Mouse (Mus musculus) forebrain, embryonic 15.5 days (tissue): Measurements from ENCODE around the gene Mgst2. TPM values are rescaled to one million over a fixed set of nuclear protein-coding genes. Genes with fewer than 3 reads are reported as not detected.

Experiments
- ATAC-seq: fragments of 200-750 bp; cut with Nextera tagmentation; replicated peaks from 2 replicates; pipeline ENCODE4 v1.8.0; 2017; ENCODE audit warnings: mild to moderate bottlenecking, moderate TSS enrichment, moderate library complexity
- H3K27ac ChIP-seq: fragments of 300-500 bp; sonication (generic); replicated peaks from 2 replicates; pipeline ENCODE4 v1.5.1; 2015; ENCODE audit warnings: mild to moderate bottlenecking, inconsistent platforms
- H3K27me3 ChIP-seq: fragments of 300-500 bp; sonication (generic); 2 replicates; pipeline ENCODE4 v1.6.1; 2015; ENCODE audit warnings: inconsistent platforms
- H3K36me3 ChIP-seq: fragments of 300-500 bp; sonication (generic); 2 replicates; pipeline ENCODE4 v1.6.1; 2015; ENCODE audit warnings: mild to moderate bottlenecking, inconsistent platforms
- H3K4me1 ChIP-seq: fragments of 300-500 bp; sonication (generic); 2 replicates; pipeline ENCODE4 v1.6.1; 2015; ENCODE audit warnings: inconsistent platforms
- H3K4me2 ChIP-seq: fragments of 300-500 bp; sonication (generic); replicated peaks from 2 replicates; pipeline ENCODE4 v1.6.1; 2015; ENCODE audit warnings: mild to moderate bottlenecking, inconsistent platforms
- H3K4me3 ChIP-seq: fragments of 300-500 bp; sonication (generic); 2 replicates; pipeline ENCODE4 v1.5.1; 2015; ENCODE audit warnings: mild to moderate bottlenecking, inconsistent platforms
- H3K9ac ChIP-seq: fragments of 300-500 bp; sonication (generic); replicated peaks from 2 replicates; pipeline ENCODE4 v1.6.1; 2015; ENCODE audit warnings: mild to moderate bottlenecking, inconsistent platforms
- H3K9me3 ChIP-seq: fragments of 300-500 bp; sonication (generic); 2 replicates; pipeline ENCODE4 v1.6.1; 2016; ENCODE audit warnings: inconsistent platforms
- WGBS: fragments of 180-500 bp; shearing (Covaris S2); methylation state at CpG from one replicate; pipeline ENCODE4 v1.1.7; 2015; ENCODE audit warnings: mixed read lengths; 5-methylcytosine and 5-hydroxymethylcytosine counted together
- polyA plus RNA-seq: library from polyadenylated mRNA; unstranded; fragments of >200 nt; fragmentation: Nextera tagmentation; extraction: Ambion mirVana; gene quantifications from 2 replicates; pipeline ENCODE4 v1.2.1, GENCODE M21; 2015

Gene Mgst2
- polyA plus RNA-seq, 1 experiment from 2014 or later = 0.95 TPM

- 91% methylated on average over 6 of the region's 6 CpGs for WGBS
- no peaks in the 10 kb centered on the region for H3K4me1 ChIP-seq
- no peak for ATAC-seq
These were observed 21.9 kb upstream of the Mgst2 start for GRCm38 (mm10) chr3:51638260-51638659.

DNA sequence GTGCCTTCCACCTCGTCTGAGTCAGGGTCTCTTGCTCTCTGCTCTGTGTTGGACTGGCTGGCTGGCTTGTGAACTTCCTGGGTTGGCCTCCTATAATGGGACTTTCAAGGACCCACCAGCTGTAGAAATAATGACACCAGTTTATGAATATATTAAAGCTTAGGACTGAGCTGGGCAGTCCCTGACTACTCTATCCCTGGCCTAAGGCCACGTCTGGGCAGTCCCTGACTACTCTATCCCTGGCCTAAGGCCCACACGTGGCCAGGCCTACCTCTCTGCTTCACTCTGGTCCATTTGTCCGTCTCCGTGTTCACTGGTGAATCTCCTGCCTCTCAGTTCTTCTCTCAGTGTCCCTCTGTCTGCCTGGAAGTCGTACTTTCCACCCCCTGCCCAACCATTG, 14.7 kb upstream of the Mgst2 start:
- H3K4me3 ChIP-seq = no peak overlapping the region
- no peak overlapping the region for H3K27ac ChIP-seq
- H3K4me1 ChIP-seq = peaks cover 5% of the 10 kb centered on the region; the same call in 1 of the 2 replicates
- 88% methylated on average over 6 of the region's 6 CpGs for WGBS
- H3K36me3 ChIP-seq = no peaks in the 10 kb centered on the region
- H3K9me3 ChIP-seq = no peaks in the 10 kb centered on the region
- no peaks in the 10 kb centered on the region for H3K27me3 ChIP-seq
- ATAC-seq = no peak
- H3K4me2 ChIP-seq = no peak overlapping the region
- no peak overlapping the region for H3K9ac ChIP-seq

More at GRCm38 (mm10) chr3:51638260-51638659, 21.9 kb upstream of the Mgst2 start:
- no peaks in the 10 kb centered on the region for H3K36me3 ChIP-seq
- no peak overlapping the region for H3K4me2 ChIP-seq
- H3K9me3 ChIP-seq = no peaks in the 10 kb centered on the region
- no peaks in the 10 kb centered on the region for H3K27me3 ChIP-seq
- H3K9ac ChIP-seq = no peak overlapping the region
- no peak overlapping the region for H3K27ac ChIP-seq
- H3K4me3 ChIP-seq = no peak overlapping the region

- WGBS = 80% methylated on average over 10 of the region's 10 CpGs
These were observed 13.9 kb upstream of the Mgst2 start for GRCm38 (mm10) chr3:51646301-51646700.

DNA sequence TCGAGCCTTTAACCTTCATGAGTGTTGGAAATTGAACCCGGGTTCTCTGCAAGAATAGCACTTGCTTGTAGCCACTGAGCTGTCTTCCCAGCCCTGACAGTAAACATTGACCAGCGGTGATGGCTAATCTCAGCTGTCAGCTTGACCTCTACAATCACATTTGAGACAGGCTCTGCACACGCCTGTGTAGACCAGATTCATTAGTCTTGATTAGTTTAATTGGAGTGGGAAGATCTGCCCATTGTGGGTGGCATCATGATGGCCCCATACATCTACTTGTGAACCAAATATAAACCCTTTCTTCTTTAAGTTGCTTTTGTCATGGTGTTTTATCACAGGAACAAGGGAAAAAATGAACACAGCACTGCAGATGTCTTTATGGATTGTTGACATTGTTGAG, 12.8 kb upstream of the Mgst2 start:
- Histone ChIP-seq H3K27ac (no peak overlapping the region), H3K4me2 (no peak overlapping the region), H3K4me1 (peaks cover 6% of the 10 kb centered on the region), H3K9me3 (no peaks in the 10 kb centered on the region), H3K36me3 (no peaks in the 10 kb centered on the region), H3K4me3 (no peak overlapping the region), H3K9ac (no peak overlapping the region), H3K27me3 (no peaks in the 10 kb centered on the region)
- ATAC-seq = no peak
- WGBS = 84% methylated on average over 4 of the region's 4 CpGs

More at GRCm38 (mm10) chr3:51646301-51646700, 13.9 kb upstream of the Mgst2 start:
- ATAC-seq = no peak
- Histone ChIP-seq H3K27me3 (no peaks in the 10 kb centered on the region), H3K4me3 (no peak overlapping the region), H3K36me3 (no peaks in the 10 kb centered on the region), H3K4me2 (no peak overlapping the region), H3K27ac (no peak overlapping the region), H3K9ac (no peak overlapping the region), H3K9me3 (no peaks in the 10 kb centered on the region), H3K4me1 (peaks cover 5% of the 10 kb centered on the region; the same call in 1 of the 2 replicates)

DNA sequence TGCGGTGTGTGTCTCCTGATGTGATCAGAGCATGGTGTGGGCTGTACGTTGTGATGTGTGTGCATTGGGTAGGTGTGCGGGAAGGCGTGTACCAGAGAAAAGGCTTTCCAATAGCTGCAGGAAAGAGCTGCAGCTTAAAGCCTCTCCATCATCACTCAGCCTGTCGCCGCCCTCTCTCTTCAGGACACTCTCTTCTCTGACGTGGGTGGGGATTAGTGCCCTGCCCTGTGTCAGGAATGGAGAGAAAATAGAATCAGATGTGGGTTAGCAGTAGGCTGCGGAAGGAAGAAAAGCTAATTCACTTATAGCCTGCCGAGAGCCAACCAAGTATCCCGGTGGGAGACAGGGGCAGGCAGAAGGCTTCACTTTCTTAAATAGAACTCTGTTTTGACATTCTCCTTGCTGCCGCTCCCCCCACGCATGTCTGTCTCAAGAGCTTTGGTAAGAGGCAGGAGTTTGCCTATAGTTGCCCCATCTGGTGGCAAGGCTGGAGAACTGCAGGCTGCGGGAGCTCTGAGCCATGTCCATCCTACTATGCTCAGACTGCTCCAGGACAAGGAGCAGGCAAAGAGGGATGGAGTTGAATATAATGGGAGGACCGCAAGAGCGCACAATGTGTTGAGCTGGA, 12.0 kb upstream of the Mgst2 start:
- Histone ChIP-seq H3K9me3 (no peaks in the 10 kb centered on the region), H3K4me1 (peaks cover 14% of the 10 kb centered on the region), H3K27ac (no peak overlapping the region), H3K4me2 (peak overlapping the region; percentile 2; the same call in 1 of the 2 replicates), H3K9ac (no peak overlapping the region), H3K4me3 (no peak overlapping the region), H3K36me3 (no peaks in the 10 kb centered on the region), H3K27me3 (no peaks in the 10 kb centered on the region)
- 35% methylated on average over 15 of the region's 15 CpGs for WGBS
- ATAC-seq = peak; percentile 53

GRCm38 (mm10) chr3:51649426-51649825, 10.7 kb upstream of the Mgst2 start:
- WGBS = 86% methylated on average over 8 of the region's 8 CpGs
- Histone ChIP-seq H3K4me2 (no peak overlapping the region), H3K9me3 (no peaks in the 10 kb centered on the region), H3K9ac (no peak overlapping the region), H3K4me3 (no peak overlapping the region), H3K36me3 (no peaks in the 10 kb centered on the region), H3K4me1 (peaks cover 14% of the 10 kb centered on the region), H3K27ac (no peak overlapping the region), H3K27me3 (no peaks in the 10 kb centered on the region)
- ATAC-seq = no peak

DNA sequence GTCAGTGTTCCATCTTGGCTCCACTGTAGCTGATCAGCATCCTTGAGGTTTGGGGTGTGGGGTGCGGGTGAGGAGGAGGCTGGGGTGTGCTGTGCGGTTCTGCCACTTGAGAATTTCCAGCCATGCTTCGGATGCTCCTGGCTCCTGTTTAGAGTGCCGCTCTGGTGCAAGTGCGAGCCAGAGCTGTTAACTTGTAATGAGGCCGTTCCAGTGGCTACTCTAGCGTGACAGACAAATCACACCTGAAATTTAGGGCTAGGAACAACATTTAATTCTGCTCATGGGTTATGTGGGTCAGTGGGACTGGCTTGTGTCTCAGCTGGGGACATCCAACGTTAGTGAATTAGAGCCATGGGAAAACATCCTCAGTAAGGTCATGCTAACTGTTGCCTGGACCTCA, 10.2 kb upstream of the Mgst2 start:
- WGBS = 92% methylated on average over 8 of the region's 8 CpGs
- no peak overlapping the region for H3K9ac ChIP-seq
- no peaks in the 10 kb centered on the region for H3K9me3 ChIP-seq
- H3K4me2 ChIP-seq = no peak overlapping the region
- no peaks in the 10 kb centered on the region for H3K36me3 ChIP-seq
- H3K4me3 ChIP-seq = no peak overlapping the region
- H3K4me1 ChIP-seq = peaks cover 14% of the 10 kb centered on the region
- H3K27ac ChIP-seq = no peak overlapping the region
- ATAC-seq = no peak
- H3K27me3 ChIP-seq = no peaks in the 10 kb centered on the region

DNA sequence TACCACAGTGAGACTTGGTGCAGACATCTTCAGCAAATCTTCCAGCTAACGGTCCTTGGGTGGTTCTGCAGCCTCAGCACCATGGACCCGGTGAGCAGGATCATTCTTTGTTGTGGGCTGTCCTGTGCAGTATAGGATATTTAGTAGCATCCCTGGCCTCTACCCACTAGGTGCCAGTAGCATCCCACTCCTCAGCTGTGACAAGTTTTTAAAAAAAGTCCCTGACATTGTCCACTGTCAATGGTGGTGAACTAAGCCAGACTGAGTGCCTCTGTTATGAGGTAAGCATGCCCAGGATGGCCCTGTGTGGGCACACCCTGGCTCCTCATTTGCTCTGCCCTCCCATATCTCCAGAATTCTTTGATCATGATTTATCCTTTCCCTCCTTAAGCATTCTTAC, 9.0 kb upstream of the Mgst2 start:
- Histone ChIP-seq H3K9ac (no peak overlapping the region), H3K9me3 (no peaks in the 10 kb centered on the region), H3K4me1 (peaks cover 14% of the 10 kb centered on the region), H3K36me3 (no peaks in the 10 kb centered on the region), H3K4me3 (no peak overlapping the region), H3K27me3 (no peaks in the 10 kb centered on the region), H3K27ac (no peak overlapping the region), H3K4me2 (no peak overlapping the region)
- 82% methylated on average over 2 of the region's 2 CpGs for WGBS
- ATAC-seq = peak; percentile 52; the same call in 1 of the 2 replicates

GRCm38 (mm10) chr3:51652292-51652691, 7.9 kb upstream of the Mgst2 start:
- WGBS = 3% methylated on average over 9 of the region's 9 CpGs
- no peaks in the 10 kb centered on the region for H3K36me3 ChIP-seq
- no peak overlapping the region for H3K9ac ChIP-seq
- H3K4me3 ChIP-seq = no peak overlapping the region; the same call in 1 of the 2 replicates
- H3K4me1 ChIP-seq = peaks cover 14% of the 10 kb centered on the region
- H3K4me2 ChIP-seq = peak overlapping the region; percentile 25; the same call in 1 of the 2 replicates
- no peaks in the 10 kb centered on the region for H3K9me3 ChIP-seq
- no peaks in the 10 kb centered on the region for H3K27me3 ChIP-seq
- H3K27ac ChIP-seq = no peak overlapping the region
- ATAC-seq = no peak

DNA sequence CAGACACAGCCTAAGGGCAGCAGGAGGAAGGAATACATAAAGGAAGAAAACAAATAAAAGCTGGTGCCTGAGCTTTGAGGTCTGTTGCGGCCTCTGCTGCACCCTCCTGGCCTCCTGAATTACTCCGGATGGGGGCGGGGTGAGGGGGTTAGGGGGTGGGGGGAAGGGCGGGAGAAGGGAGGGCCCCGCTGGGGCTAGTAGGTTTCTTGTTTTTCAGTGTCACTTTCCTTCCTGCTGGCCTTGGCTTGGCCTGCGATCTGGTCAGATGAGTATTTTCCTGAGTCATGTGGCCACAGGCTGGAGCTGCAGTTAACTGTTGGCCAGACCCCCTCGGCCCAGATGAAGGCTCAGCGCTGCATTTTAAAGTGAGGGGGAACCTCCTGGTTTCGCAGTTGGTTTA, 7.5 kb upstream of the Mgst2 start:
- no peaks in the 10 kb centered on the region for H3K27me3 ChIP-seq
- no peak for ATAC-seq
- no peak overlapping the region for H3K9ac ChIP-seq
- WGBS = 6% methylated on average over 9 of the region's 9 CpGs
- H3K4me1 ChIP-seq = peaks cover 14% of the 10 kb centered on the region
- no peaks in the 10 kb centered on the region for H3K36me3 ChIP-seq
- H3K27ac ChIP-seq = no peak overlapping the region
- H3K4me3 ChIP-seq = no peak overlapping the region
- peak overlapping the region; percentile 25; the same call in 1 of the 2 replicates for H3K4me2 ChIP-seq
- H3K9me3 ChIP-seq = no peaks in the 10 kb centered on the region

DNA sequence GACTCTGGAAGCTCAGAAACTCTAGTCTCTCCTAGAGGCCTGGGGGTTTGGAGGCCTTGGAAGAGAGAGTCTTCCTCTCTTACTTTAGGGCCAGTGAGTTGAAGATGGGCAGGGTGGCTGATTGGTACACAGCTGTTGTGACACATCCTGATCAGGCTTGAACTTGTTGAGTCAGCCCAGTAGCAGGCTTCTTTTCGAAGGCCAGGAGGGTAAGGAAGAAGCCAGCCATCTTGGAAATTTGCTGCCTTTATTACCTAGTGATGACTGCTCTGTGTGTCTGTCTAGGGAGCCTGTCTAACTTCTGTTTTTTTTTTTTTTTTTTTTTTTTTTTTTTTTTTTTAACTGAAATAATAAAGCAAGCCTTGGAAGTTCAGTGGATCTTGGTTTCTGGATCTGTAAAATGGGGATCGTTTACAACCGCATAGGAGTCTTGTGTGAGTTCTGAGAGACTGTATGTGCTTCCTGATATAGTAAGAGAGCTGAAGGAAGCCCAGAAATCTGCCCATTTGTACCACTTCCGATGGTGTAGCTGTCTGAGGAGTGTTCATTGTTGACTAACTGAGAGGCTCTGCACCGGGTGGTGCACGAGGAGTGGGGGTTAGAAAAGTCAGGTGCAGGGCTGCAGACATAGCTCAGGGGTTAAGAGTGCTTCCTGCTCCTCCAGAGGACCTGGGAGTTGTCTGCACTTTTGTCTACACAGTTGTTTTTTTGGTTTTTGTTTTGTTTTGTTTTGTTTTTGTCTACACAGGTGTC, 5.7 kb upstream of the Mgst2 start:
- ATAC-seq = no peak
- no peak overlapping the region for H3K9ac ChIP-seq
- H3K27me3 ChIP-seq = no peaks in the 10 kb centered on the region
- H3K36me3 ChIP-seq = no peaks in the 10 kb centered on the region
- H3K4me3 ChIP-seq = no peak overlapping the region
- peaks cover 9% of the 10 kb centered on the region for H3K4me1 ChIP-seq
- H3K27ac ChIP-seq = no peak overlapping the region
- no peak overlapping the region for H3K4me2 ChIP-seq
- WGBS = 89% methylated on average over 6 of the region's 6 CpGs
- H3K9me3 ChIP-seq = no peaks in the 10 kb centered on the region

DNA sequence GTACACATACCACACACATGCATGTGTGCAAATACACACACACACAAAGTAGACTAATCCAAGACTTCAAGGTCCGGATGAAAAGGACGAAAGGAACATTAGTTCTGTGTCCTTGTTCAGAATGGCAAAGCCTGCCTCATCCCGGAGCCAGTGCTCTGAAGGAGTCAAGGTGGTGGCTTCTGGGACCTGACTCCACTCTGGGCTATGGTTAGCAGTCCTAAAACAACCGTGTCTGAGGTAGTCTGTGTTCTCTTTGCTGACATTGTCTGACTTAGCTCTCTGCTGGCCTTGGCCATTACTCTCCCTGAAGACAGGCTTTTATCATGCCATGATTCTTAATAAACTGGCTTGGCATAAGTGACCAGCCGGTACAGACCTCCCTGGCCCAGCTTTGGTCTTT, 745 bp upstream of the Mgst2 start:
- no peaks in the 10 kb centered on the region for H3K9me3 ChIP-seq
- ATAC-seq = no peak
- no peak overlapping the region for H3K4me3 ChIP-seq
- H3K36me3 ChIP-seq = no peaks in the 10 kb centered on the region
- no peak overlapping the region for H3K27ac ChIP-seq
- 84% methylated on average over 5 of the region's 5 CpGs for WGBS
- H3K9ac ChIP-seq = no peak overlapping the region
- H3K4me2 ChIP-seq = no peak overlapping the region
- no peaks in the 10 kb centered on the region for H3K27me3 ChIP-seq
- H3K4me1 ChIP-seq = no peaks in the 10 kb centered on the region
